Mouse (Mus musculus) heart, embryonic 12.5 days (tissue): Measurements from ENCODE around the gene Smim12. TPM values are rescaled to one million over a fixed set of nuclear protein-coding genes. Genes with fewer than 3 reads are reported as not detected.

Source experiments
- ATAC-seq: fragments of 200-750 bp; cut with Nextera tagmentation; 2 replicates; pipeline ENCODE4 v1.8.0; 2017; ENCODE audit warnings: moderate TSS enrichment, moderate library complexity; ENCODE audit not compliant: insufficient number of reproducible peaks, low FRiP score
- H3K27ac ChIP-seq: fragments of 300-500 bp; sonication (generic); 2 replicates; pipeline ENCODE4 v1.5.1; 2016; ENCODE audit warnings: mild to moderate bottlenecking, moderate library complexity; ENCODE audit not compliant: poor library complexity, severe bottlenecking
- H3K27me3 ChIP-seq: fragments of 300-500 bp; sonication (generic); replicated peaks from 2 replicates; pipeline ENCODE4 v1.6.1; 2016; ENCODE audit warnings: mild to moderate bottlenecking, moderate library complexity
- H3K36me3 ChIP-seq: fragments of 300-500 bp; sonication (generic); 2 replicates; pipeline ENCODE4 v1.6.1; 2016; ENCODE audit warnings: mild to moderate bottlenecking, moderate library complexity
- H3K4me1 ChIP-seq: fragments of 300-500 bp; sonication (generic); replicated peaks from 2 replicates; pipeline ENCODE4 v1.6.1; 2016; ENCODE audit warnings: mild to moderate bottlenecking
- H3K4me2 ChIP-seq: fragments of 300-500 bp; sonication (generic); 2 replicates; pipeline ENCODE4 v1.6.1; 2016; ENCODE audit warnings: mild to moderate bottlenecking, moderate library complexity
- H3K4me3 ChIP-seq: fragments of 300-500 bp; sonication (generic); 2 replicates; pipeline ENCODE4 v1.5.1; 2016; ENCODE audit warnings: mild to moderate bottlenecking
- H3K9ac ChIP-seq: fragments of 300-500 bp; sonication (generic); 2 replicates; pipeline ENCODE4 v1.6.1; 2016; ENCODE audit warnings: mild to moderate bottlenecking, moderate library complexity
- H3K9me3 ChIP-seq: fragments of 300-500 bp; sonication (generic); replicated peaks from 2 replicates; pipeline ENCODE4 v1.6.1; 2016; ENCODE audit warnings: mild to moderate bottlenecking, moderate library complexity
- WGBS: fragments of 180-500 bp; shearing (Covaris S2); methylation state at CpG from one replicate; pipeline ENCODE4 v1.1.7; 2016; 5-methylcytosine and 5-hydroxymethylcytosine counted together
- polyA plus RNA-seq: library from polyadenylated mRNA; unstranded; fragments of >200 nt; fragmentation: Nextera tagmentation; extraction: Ambion mirVana; gene quantifications from 2 replicates; pipeline ENCODE4 v1.2.1, GENCODE M21; 2016

Smim12 gene
- polyA plus RNA-seq, 1 experiment from 2014 or later, result 58.7 TPM

DNA sequence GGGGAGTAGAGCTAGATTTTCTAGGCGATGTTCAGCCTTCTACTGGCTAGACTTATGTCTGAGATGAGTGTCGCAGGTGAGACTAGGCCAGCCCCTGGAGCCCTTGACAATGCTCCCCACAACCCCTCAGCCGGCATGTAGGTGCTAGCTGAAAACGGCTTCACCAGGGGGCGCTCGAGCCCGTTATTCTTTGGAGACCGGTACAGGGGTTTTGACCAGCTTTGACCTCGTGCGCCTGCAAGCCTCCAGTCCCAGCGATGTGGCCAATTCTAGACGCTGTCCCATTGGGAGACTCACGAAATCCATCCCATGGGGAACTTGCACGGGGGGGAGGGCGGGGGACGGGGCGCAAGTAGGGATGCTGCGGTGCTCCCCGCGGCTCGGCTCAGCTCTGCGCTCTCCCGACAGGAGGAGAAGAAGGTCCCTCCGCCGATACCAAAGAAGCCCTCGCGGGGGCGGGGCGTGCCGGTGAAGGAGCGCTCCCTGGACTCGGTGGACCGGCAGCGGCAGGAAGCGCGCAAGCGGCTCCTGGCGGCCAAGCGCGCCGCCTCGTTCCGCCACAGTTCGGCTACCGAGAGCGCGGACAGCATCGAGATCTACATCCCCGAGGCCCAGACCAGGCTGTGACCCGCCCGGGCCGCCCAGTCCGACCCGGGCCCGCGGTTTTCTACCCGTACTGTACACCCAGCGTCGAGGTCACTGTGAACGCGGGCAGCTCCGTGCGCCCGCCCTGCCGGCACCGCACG, 7.7 kb upstream of the Smim12 start:
- H3K4me3 ChIP-seq, result peak overlapping the region; percentile 58
- peak overlapping the region; percentile 68 for H3K9ac ChIP-seq
- H3K9me3 ChIP-seq, result no peaks in the 10 kb centered on the region
- peaks cover 58% of the 10 kb centered on the region for H3K27me3 ChIP-seq
- WGBS, result under 1% methylated on average over 66 of the region's 67 CpGs
- peaks cover 7% of the 10 kb centered on the region; the same call in 1 of the 2 replicates for H3K4me1 ChIP-seq
- H3K4me2 ChIP-seq, result peak overlapping the region; percentile 98
- peak; percentile 78 for ATAC-seq
- H3K27ac ChIP-seq, result no peak overlapping the region
- H3K36me3 ChIP-seq, result no peaks in the 10 kb centered on the region

DNA sequence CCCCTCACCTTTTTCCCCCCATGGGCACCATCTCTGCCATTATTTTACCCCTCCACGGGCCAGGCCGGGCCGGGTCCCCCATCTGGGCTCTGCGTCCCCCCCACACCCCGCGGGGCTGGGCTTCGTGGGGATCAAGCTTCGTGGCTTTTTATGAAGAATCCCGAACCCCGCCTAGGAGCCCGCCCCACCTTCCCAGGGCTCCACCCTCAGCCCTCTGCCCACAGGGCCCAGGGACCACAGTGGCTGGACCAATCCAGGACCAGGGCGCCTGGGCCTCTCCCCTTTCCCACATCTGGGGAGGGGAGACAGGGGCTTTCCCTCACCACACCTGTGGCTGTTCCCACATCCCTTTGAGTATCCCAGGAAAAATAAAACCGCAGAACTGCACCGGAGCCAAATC, 7.0 kb upstream of the Smim12 start:
- Histone ChIP-seq H3K27me3 (peaks cover 58% of the 10 kb centered on the region), H3K4me2 (peak overlapping the region; percentile 98), H3K36me3 (no peaks in the 10 kb centered on the region), H3K9me3 (no peaks in the 10 kb centered on the region), H3K9ac (peak overlapping the region; percentile 68), H3K4me3 (peak overlapping the region; percentile 58), H3K4me1 (peaks cover 7% of the 10 kb centered on the region; the same call in 1 of the 2 replicates), H3K27ac (no peak overlapping the region)
- 2% methylated on average over 14 of the region's 14 CpGs for WGBS
- ATAC-seq, result 0 out of 2 replicates have a peak, but pooled peaks have one; percentile 27

DNA sequence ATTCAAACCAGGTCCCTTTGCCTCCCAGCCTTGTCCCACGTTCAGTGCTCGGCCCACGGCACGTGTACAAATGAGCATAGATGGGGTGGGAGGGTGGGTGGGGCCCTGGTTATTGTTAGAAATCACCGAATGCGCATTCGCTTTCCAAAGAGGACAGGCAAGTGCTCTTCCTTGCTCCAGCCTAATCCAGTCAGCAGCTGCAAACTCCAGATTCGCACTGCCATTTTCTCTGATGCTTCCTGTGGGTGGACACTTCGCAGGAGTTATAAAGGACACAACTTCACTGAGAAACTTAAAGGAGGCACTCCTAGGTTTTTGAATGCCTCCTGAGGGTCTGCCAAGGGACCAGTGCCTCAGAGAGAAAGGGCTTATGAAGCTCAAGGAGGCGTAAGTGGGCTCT, 6.3 kb upstream of the Smim12 start:
- H3K36me3 ChIP-seq, result no peaks in the 10 kb centered on the region
- no peak overlapping the region for H3K4me2 ChIP-seq
- no peak overlapping the region for H3K9ac ChIP-seq
- no peak for ATAC-seq
- H3K4me3 ChIP-seq, result no peak overlapping the region
- H3K27ac ChIP-seq, result no peak overlapping the region
- H3K9me3 ChIP-seq, result no peaks in the 10 kb centered on the region
- 58% methylated on average over 10 of the region's 10 CpGs for WGBS
- H3K4me1 ChIP-seq, result peaks cover 7% of the 10 kb centered on the region; the same call in 1 of the 2 replicates
- H3K27me3 ChIP-seq, result peaks cover 51% of the 10 kb centered on the region

DNA sequence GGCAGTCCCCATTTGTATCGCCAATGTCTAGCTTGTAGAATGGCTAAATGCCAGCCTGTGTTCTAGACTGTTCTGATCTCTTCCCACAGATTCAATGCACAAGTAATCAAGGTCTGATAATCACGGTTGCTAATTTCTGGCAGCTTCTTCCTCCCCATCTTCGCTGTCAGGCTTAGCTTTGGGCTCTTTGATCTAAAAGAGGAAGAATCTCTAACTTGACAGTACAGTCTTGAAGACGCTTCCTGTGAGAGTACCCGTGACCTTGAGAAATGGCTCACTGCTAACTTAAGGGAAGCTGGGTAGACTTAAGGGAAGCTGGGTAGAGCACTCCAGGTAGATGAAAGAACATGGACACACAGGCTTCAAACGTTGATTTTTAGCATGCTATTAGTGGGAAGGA, 888 bp upstream of the Smim12 start:
- peaks cover 12% of the 10 kb centered on the region for H3K27me3 ChIP-seq
- ATAC-seq, result no peak
- peaks cover 13% of the 10 kb centered on the region for H3K36me3 ChIP-seq
- H3K4me2 ChIP-seq, result no peak overlapping the region
- no peak overlapping the region for H3K4me3 ChIP-seq
- peaks cover 13% of the 10 kb centered on the region for H3K4me1 ChIP-seq
- no peaks in the 10 kb centered on the region for H3K9me3 ChIP-seq
- no peak overlapping the region for H3K27ac ChIP-seq
- 58% methylated on average over 6 of the region's 6 CpGs for WGBS
- no peak overlapping the region for H3K9ac ChIP-seq

DNA sequence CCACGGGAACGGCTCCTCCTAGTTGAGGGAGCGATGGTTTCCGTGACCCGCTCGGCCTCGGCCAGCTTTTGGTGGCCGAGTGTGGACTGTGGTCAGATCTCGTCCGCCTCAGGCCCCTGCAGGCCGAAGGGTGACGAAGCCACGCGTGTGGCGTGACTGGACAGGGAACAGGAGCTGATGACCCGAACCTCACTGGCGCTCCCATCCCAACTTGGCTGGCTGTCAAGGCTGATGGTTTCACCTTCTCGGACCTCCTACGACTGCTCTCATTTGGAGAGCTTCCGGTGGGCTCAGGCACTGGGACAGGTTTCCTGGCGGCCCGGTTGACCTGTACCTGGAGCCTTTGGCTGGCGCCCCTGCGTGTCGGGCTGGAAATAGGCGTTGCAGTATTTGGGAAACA, 369 bp downstream of the Smim12 start:
- Histone ChIP-seq H3K36me3 (peaks cover 22% of the 10 kb centered on the region), H3K27me3 (0 out of 2 replicates have a peak, but pooled peaks cover 6% of the 10 kb centered on the region), H3K4me2 (peak overlapping the region; percentile 87), H3K4me3 (peak overlapping the region; percentile 95), H3K9me3 (no peaks in the 10 kb centered on the region), H3K27ac (no peak overlapping the region), H3K9ac (peak overlapping the region; percentile 95), H3K4me1 (peaks cover 13% of the 10 kb centered on the region)
- WGBS, result under 1% methylated on average over 26 of the region's 26 CpGs
- ATAC-seq, result peak; percentile 81

DNA sequence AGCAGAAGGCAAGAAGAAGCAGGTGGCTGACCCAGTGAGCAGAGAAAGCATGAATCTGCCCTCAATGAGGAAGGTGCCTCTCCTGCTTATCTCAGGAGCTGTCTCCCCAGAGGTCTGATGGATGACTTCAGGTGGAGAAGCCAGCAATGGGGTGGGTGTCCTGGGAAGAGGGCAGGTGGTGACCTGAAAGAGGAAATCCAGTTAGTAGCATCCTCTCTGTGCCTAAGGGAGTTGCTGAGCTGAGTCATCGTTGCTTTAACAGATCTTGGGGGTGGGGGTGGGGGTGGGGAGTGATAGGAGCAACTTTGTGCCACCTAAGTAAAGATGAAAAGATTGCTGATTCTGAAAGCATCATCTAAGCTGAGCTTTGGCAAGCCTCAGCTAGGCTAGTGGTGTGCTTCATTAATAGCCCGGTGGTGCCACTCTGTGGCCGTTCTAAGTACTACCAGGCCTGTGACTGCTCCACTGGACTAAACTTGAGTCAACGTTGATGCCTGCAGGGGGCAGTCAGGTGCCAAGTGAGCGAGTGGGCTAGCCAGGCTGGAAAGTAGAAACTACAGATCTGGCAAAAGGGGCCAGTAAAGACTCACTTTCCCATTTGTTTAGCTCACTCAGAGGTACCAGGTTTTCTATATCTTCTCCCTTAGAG, 6.2 kb downstream of the Smim12 start:
- WGBS, result under 1% methylated on average over 5 of the region's 5 CpGs
- ATAC-seq, result peak; percentile 77

DNA sequence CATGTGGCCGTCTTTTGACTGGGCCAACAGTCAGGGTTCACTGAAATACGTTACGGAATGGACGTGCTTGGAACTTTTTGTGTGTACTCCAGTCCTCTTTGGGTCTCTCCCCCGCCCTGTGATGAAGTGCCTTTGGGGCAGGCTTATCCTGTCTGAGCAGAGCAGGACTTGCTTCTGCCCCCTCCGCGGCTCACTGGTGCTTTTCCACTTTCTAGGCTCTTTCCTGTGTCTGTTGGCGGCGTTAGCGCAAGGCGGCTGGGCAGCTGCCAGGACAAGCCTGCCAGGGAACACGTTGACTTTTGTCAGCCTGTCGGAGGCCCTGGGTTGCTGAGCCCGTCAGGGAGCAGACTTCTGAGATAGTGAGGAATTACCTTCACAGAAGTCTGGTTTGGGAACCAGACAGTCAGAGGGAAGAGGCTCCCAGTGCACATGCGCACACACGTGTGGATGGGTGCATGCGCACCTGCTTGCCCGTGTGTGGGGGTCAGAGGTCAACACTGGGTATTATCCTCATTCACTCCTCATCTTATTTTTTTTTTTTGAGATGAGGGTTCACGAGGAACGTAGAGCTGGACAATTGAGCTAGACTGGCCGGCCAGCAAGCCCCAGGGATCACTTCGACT, 8.5 kb downstream of the Smim12 start:
- Histone ChIP-seq H3K4me3 (peak overlapping the region; percentile 3; the same call in 1 of the 2 replicates), H3K9ac (no peak overlapping the region; the same call in 1 of the 2 replicates), H3K4me2 (peak overlapping the region; percentile 57), H3K27ac (no peak overlapping the region; the same call in 1 of the 2 replicates), H3K9me3 (0 out of 2 replicates have a peak, but pooled peaks cover 2% of the 10 kb centered on the region), H3K27me3 (no peaks in the 10 kb centered on the region), H3K36me3 (peaks cover 16% of the 10 kb centered on the region), H3K4me1 (peaks cover 19% of the 10 kb centered on the region)
- WGBS, result 34% methylated on average over 22 of the region's 22 CpGs
- peak; percentile 64 for ATAC-seq

More for the DNA sequence above, 6.2 kb downstream of the Smim12 start:
- peaks cover 22% of the 10 kb centered on the region for H3K36me3 ChIP-seq
- no peak overlapping the region for H3K4me3 ChIP-seq
- no peak overlapping the region for H3K4me2 ChIP-seq
- H3K27ac ChIP-seq, result no peak overlapping the region
- H3K4me1 ChIP-seq, result peaks cover 19% of the 10 kb centered on the region
- 0 out of 2 replicates have a peak, but pooled peaks cover 2% of the 10 kb centered on the region for H3K9me3 ChIP-seq
- no peaks in the 10 kb centered on the region for H3K27me3 ChIP-seq
- no peak overlapping the region for H3K9ac ChIP-seq

DNA sequence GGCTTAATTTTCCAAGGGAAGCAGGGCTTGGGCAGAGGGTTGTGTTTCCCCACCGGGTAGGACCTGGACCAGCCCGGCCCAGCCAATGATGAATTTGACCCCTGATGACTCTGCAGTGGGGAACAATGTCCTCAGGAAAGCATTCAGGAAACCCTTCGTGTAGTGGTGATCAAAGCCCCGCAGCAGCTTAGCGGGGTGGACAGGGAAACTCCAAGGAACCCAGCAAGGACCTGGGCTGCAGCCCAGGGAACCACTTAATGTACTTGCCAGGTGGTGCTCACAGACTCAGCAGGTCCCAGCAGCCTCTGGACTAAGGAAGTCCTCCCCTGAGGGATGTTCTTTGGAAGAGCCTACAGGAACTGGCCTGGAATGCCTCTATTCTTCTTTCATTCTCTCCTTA, 13.2 kb downstream of the Smim12 start:
- H3K36me3 ChIP-seq, result no peaks in the 10 kb centered on the region
- H3K27ac ChIP-seq, result no peak overlapping the region
- no peak overlapping the region for H3K9ac ChIP-seq
- H3K4me3 ChIP-seq, result no peak overlapping the region
- H3K4me2 ChIP-seq, result no peak overlapping the region
- no peak for ATAC-seq
- H3K27me3 ChIP-seq, result no peaks in the 10 kb centered on the region
- 0 out of 2 replicates have a peak, but pooled peaks cover 2% of the 10 kb centered on the region for H3K9me3 ChIP-seq
- 49% methylated on average over 5 of the region's 5 CpGs for WGBS
- H3K4me1 ChIP-seq, result peaks cover 32% of the 10 kb centered on the region

DNA sequence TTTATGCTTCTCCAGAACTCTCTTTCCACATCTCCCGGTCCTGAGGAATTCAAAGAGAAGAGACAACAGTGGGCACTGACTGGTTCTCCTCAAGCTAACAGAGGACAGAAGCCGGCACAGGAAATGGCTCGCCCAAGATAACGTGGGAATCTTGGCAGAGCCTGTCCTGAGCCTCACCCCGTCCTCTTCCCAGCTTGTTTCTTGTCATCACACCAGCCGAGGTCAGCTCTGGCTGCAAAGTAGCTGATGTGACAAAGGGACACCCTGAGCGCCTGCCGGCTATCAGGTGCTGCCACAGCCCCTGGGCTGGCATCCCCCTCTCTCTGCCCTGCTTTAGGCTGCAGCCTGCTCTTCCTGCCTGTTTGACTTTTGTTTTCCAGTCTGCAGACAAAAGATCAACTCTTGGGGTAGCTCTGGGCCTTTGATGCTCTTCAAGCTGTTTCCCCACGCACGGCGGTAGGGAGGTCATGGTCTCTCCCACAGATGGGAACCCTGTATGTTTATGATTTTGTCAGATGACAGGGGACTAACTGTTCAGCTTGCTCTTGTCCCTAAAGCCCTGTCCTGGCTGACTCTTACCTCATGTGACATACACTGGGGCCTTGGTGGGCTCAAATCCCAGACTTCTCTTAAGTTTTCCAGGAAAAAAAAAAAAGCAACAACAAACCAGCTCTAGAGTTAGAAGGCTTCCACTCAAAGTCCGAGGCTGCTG, 14.8 kb downstream of the Smim12 start:
- H3K36me3 ChIP-seq, result no peaks in the 10 kb centered on the region
- no peaks in the 10 kb centered on the region for H3K27me3 ChIP-seq
- H3K27ac ChIP-seq, result peak overlapping the region; percentile 26; the same call in 1 of the 2 replicates
- H3K4me3 ChIP-seq, result no peak overlapping the region
- H3K4me1 ChIP-seq, result peaks cover 24% of the 10 kb centered on the region
- peak overlapping the region; percentile 35 for H3K4me2 ChIP-seq
- 17% methylated on average over 12 of the region's 12 CpGs for whole genome bisulfite sequencing
- 0 out of 2 replicates have a peak, but pooled peaks cover 2% of the 10 kb centered on the region for H3K9me3 ChIP-seq
- H3K9ac ChIP-seq, result no peak overlapping the region
- ATAC-seq, result peak; percentile 79

DNA sequence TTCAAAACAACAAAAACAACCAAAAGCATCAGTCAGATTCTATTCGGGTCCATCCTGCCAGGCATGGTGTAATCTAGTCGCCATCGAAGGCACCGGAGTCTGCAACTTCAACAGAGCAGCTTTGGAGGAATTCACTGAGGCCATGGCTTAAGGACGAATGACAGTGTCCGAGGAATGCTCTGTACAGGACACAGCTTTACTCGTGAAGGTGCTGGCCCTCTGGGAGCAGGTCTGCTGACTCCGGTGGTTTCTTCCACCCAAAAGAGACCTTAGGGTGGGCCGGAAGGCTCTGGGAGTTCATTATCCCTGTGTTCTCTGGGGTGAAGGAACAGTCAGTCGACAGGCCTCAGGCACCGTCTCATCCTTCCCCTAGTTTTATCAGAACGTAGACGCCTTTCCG, 18.0 kb downstream of the Smim12 start:
- Histone ChIP-seq H3K36me3 (no peaks in the 10 kb centered on the region), H3K9ac (no peak overlapping the region), H3K9me3 (no peaks in the 10 kb centered on the region), H3K4me2 (no peak overlapping the region), H3K27me3 (no peaks in the 10 kb centered on the region), H3K4me3 (no peak overlapping the region), H3K27ac (no peak overlapping the region), H3K4me1 (peaks cover 34% of the 10 kb centered on the region)
- 72% methylated on average over 14 of the region's 14 CpGs for WGBS
- ATAC-seq, result no peak
